Mouse (Mus musculus) heart, adult 2 months (tissue): ENCODE measurements around the gene Bptf. TPM values are rescaled to one million over a fixed set of nuclear protein-coding genes. Genes with fewer than 3 reads are reported as not detected.
"Not testable (repeated sequence)": the region's sequence is repeated elsewhere in the genome, so short reads cannot be mapped to it uniquely, and the experiment has no call there.

Experiments used
- DNase-seq, 2 experiments: peaks; one replicate each; pipeline ENCODE4 v3.0.0; 2021
- H3K27ac ChIP-seq: fragments of 200-600 bp; 2 replicates; pipeline ENCODE4 v1.8.1; 2022
- H3K27me3 ChIP-seq: fragments of 200-500 bp; 2 replicates; pipeline ENCODE4 v1.6.1; 2012; ENCODE audit warnings: mild to moderate bottlenecking, low read length, inconsistent platforms, mixed read lengths; ENCODE audit not compliant: control insufficient read depth, insufficient read depth
- H3K36me3 ChIP-seq: fragments of 200-500 bp; 2 replicates; pipeline ENCODE4 v1.6.1; 2012; ENCODE audit warnings: low read length, inconsistent platforms; ENCODE audit not compliant: control insufficient read depth, insufficient read depth
- H3K4me1 ChIP-seq: fragments of 200-500 bp; 2 replicates; pipeline ENCODE4 v1.6.1; 2011; ENCODE audit warnings: low read length; ENCODE audit not compliant: control insufficient read depth, insufficient read depth
- H3K4me3 ChIP-seq: fragments of 200-600 bp; 2 replicates; pipeline ENCODE4 v1.8.1; 2022
- H3K79me2 ChIP-seq: fragments of 200-500 bp; replicated peaks from 2 replicates; pipeline ENCODE4 v1.6.1; 2012; ENCODE audit warnings: mild to moderate bottlenecking, inconsistent platforms, low read length, moderate library complexity, mixed read lengths; ENCODE audit not compliant: control insufficient read depth, insufficient read depth
- H3K9ac ChIP-seq: fragments of 200-500 bp; 2 replicates; pipeline ENCODE4 v1.6.1; 2012; ENCODE audit warnings: low read depth, mild to moderate bottlenecking, control low read depth, inconsistent platforms, low read length, mixed read lengths
- CTCF ChIP-seq: fragments of 200-600 bp; IDR thresholded peaks from 2 replicates; pipeline ENCODE4 v1.8.1; 2022; ENCODE audit warnings: antibody characterized with exemption, mild to moderate bottlenecking, moderate library complexity
- EP300 ChIP-seq: fragments of 200-500 bp; IDR thresholded peaks from 2 replicates; pipeline ENCODE4 v1.6.1; 2011; ENCODE audit warnings: low read depth, low read length, control low read depth; ENCODE audit not compliant: insufficient read depth
- POLR2A ChIP-seq: fragments of 200-500 bp; IDR thresholded peaks from 2 replicates; pipeline ENCODE4 v1.6.1; 2011; ENCODE audit warnings: mild to moderate bottlenecking, low read depth, low read length, control low read depth; ENCODE audit not compliant: insufficient read depth
- WGBS: fragments of 180-500 bp; shearing (Covaris S2); methylation state at CpG from one replicate; pipeline ENCODE4 v1.1.7; 2018; 5-methylcytosine and 5-hydroxymethylcytosine counted together
- intact Hi-C: fragments of 180-260 bp; cut with DNase I; formaldehyde crosslinking; loops from one replicate; pipeline ENCODE4 v1.15.1; 2025
- polyA plus RNA-seq: library from polyadenylated mRNA; depleted of rRNA; stranded (reverse); fragments of >200 nt; gene quantifications from 2 replicates; pipeline ENCODE4 v1.2.3, GENCODE M21; 2012
- total RNA-seq, 2 experiments: library from RNA; stranded (reverse); gene quantifications; 2 replicates each; pipeline ENCODE4 v1.2.3; 2021

Gene Bptf
- total and polyA plus RNA-seq, 3 experiments: 11.7 to 27.5 (median 25.6) TPM

- Histone ChIP-seq H3K79me2 (no peaks in the 10 kb centered on the region), H3K36me3 (no peaks in the 10 kb centered on the region), H3K27me3 (no peaks in the 10 kb centered on the region), H3K27ac (no peak overlapping the region), H3K4me1 (no peaks in the 10 kb centered on the region), H3K9ac (no peak overlapping the region), H3K4me3 (no peak overlapping the region)
- intact Hi-C loops: no loop called here
- TF ChIP-seq POLR2A: no peak
- no peak for TF ChIP-seq EP300
- no peak for TF ChIP-seq CTCF
- WGBS: 58% methylated on average over 6 of the region's 6 CpGs
- DNase-seq: no peak
Observed at GRCm38 (mm10) chr11:107017339-107017886, 114.5 kb downstream of the Bptf start.

GRCm38 (mm10) chr11:107016893-107017292 lies 115.0 kb downstream of the Bptf start:
- intact Hi-C loops: no loop called here
- no peaks in the 10 kb centered on the region for H3K27me3 ChIP-seq
- TF ChIP-seq EP300: no peak
- no peak for TF ChIP-seq CTCF
- no peak for TF ChIP-seq POLR2A

DNA sequence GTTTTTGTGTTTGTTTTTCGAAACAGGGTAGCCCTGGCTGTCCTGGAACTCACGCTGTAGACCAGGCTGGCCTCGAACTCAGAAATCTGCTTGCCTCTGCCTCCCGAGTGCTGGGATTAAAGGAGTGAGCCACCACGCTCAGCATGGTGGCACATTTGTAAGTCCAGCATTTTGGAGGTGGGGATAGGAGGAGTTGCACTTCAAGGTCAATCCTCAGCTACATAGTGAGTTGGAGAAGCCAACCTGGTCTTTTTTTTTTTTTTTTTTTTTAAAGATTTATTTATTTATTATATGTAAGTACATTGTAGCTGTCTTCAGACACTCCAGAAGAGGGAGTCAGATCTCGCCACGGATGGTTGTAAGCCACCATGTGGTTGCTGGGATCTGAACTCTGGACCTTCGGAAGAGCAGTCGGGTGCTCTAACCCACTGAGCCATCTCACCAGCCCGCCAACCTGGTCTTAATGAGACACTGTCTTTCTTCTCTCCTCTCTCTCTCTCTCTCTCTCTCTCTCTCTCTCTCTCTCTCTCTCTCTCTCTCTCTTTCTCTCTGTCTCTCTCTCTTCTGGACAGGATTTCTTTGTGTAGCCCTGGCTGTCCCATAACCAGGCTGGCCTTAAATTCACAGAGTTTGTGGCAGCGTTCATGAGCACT lies 116.3 kb downstream of the Bptf start:
- intact Hi-C loops, H3K27me3 ChIP-seq, H3K27ac ChIP-seq, H3K79me2 ChIP-seq, H3K4me3 ChIP-seq, DNase-seq, H3K36me3 ChIP-seq, H3K4me1 ChIP-seq, H3K9ac ChIP-seq: not testable (repeated sequence)
- WGBS: 77% methylated on average over 11 of the region's 11 CpGs

More at GRCm38 (mm10) chr11:107016893-107017292, 115.0 kb downstream of the Bptf start:
- DNase-seq: no peak
- no peak overlapping the region for H3K9ac ChIP-seq
- no peak overlapping the region for H3K4me3 ChIP-seq
- H3K27ac ChIP-seq: no peak overlapping the region
- H3K36me3 ChIP-seq: no peaks in the 10 kb centered on the region
- 40% methylated on average over 1 of the region's 1 CpGs for WGBS
- H3K4me1 ChIP-seq: no peaks in the 10 kb centered on the region
- H3K79me2 ChIP-seq: no peaks in the 10 kb centered on the region

DNA sequence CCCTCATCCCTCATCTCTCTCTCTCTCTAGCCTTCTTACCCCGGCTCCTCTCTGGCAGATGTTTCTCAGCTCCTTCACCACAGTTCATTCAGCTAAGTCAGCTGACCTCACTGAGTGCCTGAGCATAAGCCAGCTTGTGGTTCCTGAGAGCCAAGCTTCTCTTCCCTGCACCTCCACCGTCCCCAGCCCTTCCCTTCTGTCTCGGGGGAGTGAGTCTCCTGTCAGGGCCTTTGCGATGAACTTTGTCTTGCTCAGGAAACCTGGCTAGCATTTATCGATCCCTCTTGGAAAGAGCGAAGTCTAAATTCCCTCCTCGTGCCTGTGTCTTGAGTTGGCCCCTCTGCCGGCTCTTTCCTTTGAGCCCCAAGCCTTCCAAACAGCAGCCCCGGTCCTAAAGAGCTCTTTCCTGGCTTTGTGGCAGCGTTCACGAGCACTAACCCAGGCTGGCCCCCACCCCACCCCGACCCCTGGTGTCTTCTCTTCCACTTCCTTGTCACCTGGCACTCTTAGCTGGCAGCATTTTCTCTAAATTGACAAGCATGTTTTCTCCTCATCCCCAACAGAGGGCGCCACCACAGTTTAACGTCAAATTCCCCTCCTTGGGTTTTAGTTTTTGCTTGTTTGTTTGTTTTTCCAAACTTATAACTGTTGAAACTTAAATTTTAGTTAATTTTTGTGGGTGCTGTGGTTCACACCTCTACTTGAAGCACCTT lies 117.2 kb downstream of the Bptf start:
- peak overlapping the region; percentile 25; the same call in 1 of the 2 replicates for H3K4me3 ChIP-seq

GRCm38 (mm10) chr11:107014020-107014585 lies 117.8 kb downstream of the Bptf start:
- no peaks in the 10 kb centered on the region for H3K27me3 ChIP-seq
- H3K27ac ChIP-seq: no peak overlapping the region
- H3K4me3 ChIP-seq: no peak overlapping the region
- intact Hi-C loops: no loop called here
- H3K36me3 ChIP-seq: no peaks in the 10 kb centered on the region
- no peaks in the 10 kb centered on the region for H3K79me2 ChIP-seq
- TF ChIP-seq POLR2A: no peak
- TF ChIP-seq CTCF: peak; percentile 40
- no peak for TF ChIP-seq EP300
- no peak overlapping the region for H3K9ac ChIP-seq
- peaks cover 2% of the 10 kb centered on the region for H3K4me1 ChIP-seq
- 78% methylated on average over 11 of the region's 11 CpGs for WGBS
- no peak for DNase-seq

More for the DNA sequence above, 117.2 kb downstream of the Bptf start:
- WGBS: 28% methylated on average over 14 of the region's 14 CpGs
- Histone ChIP-seq H3K79me2 (no peaks in the 10 kb centered on the region), H3K36me3 (no peaks in the 10 kb centered on the region), H3K27me3 (no peaks in the 10 kb centered on the region), H3K9ac (no peak overlapping the region), H3K27ac (peak overlapping the region; percentile 29), H3K4me1 (peaks cover 2% of the 10 kb centered on the region)
- intact Hi-C loops: no loop called here
- no peak for TF ChIP-seq EP300
- TF ChIP-seq CTCF: peak; percentile 65
- peak; percentile 38 to 43 for DNase-seq

- peak; percentile 95 for TF ChIP-seq EP300
- no peak for TF ChIP-seq CTCF
- peak; percentile 100 for TF ChIP-seq POLR2A
- Histone ChIP-seq H3K4me3 (peak overlapping the region; percentile 76), H3K27me3 (no peaks in the 10 kb centered on the region), H3K4me1 (peaks cover 2% of the 10 kb centered on the region), H3K36me3 (no peaks in the 10 kb centered on the region), H3K79me2 (no peaks in the 10 kb centered on the region), H3K27ac (peak overlapping the region; percentile 97), H3K9ac (peak overlapping the region; percentile 77)
- intact Hi-C loops: loop anchor here (2.0 kb wide), 2 partner anchors 14 to 16 kb away; partner anchors contain the start of gene Kpna2
- DNase-seq: peak; percentile 99
- WGBS: under 1% methylated on average over 37 of the region's 37 CpGs
Observed at GRCm38 (mm10) chr11:107012324-107013017, 119.5 kb downstream of the Bptf start.
